Mouse (Mus musculus) CH12.LX (cell line): Measurements from ENCODE around the gene Rmi1. TPM values are rescaled to one million over a fixed set of nuclear protein-coding genes. Genes with fewer than 3 reads are reported as not detected.

Source experiments
- DNase-seq: peaks from one replicate; pipeline ENCODE4 v3.0.0-alpha.2; 2013; ENCODE audit errors: extremely low read depth
- H3K27ac ChIP-seq: 2 replicates; pipeline ENCODE4 v1.5.1; 2012; ENCODE audit warnings: low read depth, mild to moderate bottlenecking, control low read depth, moderate library complexity; ENCODE audit not compliant: insufficient read depth
- H3K27me3 ChIP-seq: replicated peaks from 2 replicates; pipeline ENCODE3; 2012; ENCODE audit warnings: inconsistent platforms
- H3K36me3 ChIP-seq, 2 experiments: replicated peaks in 1 of 2; 2 replicates each; pipeline versions ENCODE3 to v1.6.1; 2012; ENCODE audit warnings: inconsistent platforms in 1 of 2, low read length in 1 of 2, mild to moderate bottlenecking in 1 of 2, mixed read lengths in 1 of 2, moderate library complexity in 1 of 2; ENCODE audit not compliant: control insufficient read depth in 1 of 2, insufficient read depth in 1 of 2
- H3K4me1 ChIP-seq, 2 experiments: 2 replicates each; pipeline ENCODE4 v1.6.1; 2012; ENCODE audit warnings: inconsistent platforms in 1 of 2, moderate library complexity in 1 of 2; ENCODE audit not compliant: insufficient read depth in 2 of 2, control insufficient read depth in 1 of 2
- H3K4me2 ChIP-seq: 2 replicates; pipeline ENCODE4 v1.6.1; 2012; ENCODE audit warnings: low read depth, mild to moderate bottlenecking, control low read depth; ENCODE audit not compliant: poor library complexity, insufficient read depth, severe bottlenecking
- H3K4me3 ChIP-seq, 3 experiments: fragments of 150-350 bp in 1 of 3; sonication (generic) in 1 of 3; replicated peaks in 1 of 3; 2 replicates each; pipeline versions ENCODE3 to v1.5.1; 2011 to 2012; ENCODE audit warnings: low read depth in 2 of 3, low read length in 2 of 3, mild to moderate bottlenecking in 2 of 3, moderate library complexity in 2 of 3, control low read depth in 1 of 3, improper control_type of control experiment in 1 of 3, inconsistent platforms in 1 of 3, mixed read lengths in 1 of 3; ENCODE audit not compliant: poor library complexity in 1 of 3
- H3K79me2 ChIP-seq: replicated peaks from 2 replicates; pipeline ENCODE4 v1.6.1; 2012; ENCODE audit warnings: mild to moderate bottlenecking, moderate library complexity; ENCODE audit not compliant: control insufficient read depth, poor library complexity, insufficient read depth, severe bottlenecking; ENCODE audit errors: extremely low read depth
- H3K9ac ChIP-seq: 2 replicates; pipeline ENCODE4 v1.6.1; 2012; ENCODE audit warnings: low read depth, mild to moderate bottlenecking, control low read depth, moderate library complexity; ENCODE audit not compliant: insufficient read depth
- H3K9me3 ChIP-seq: replicated peaks from 2 replicates; pipeline ENCODE3; 2012; ENCODE audit warnings: low read length, inconsistent platforms, mixed read lengths
- BHLHE40 ChIP-seq: IDR thresholded peaks from 2 replicates; pipeline ENCODE4 v1.6.1; 2011; ENCODE audit warnings: mild to moderate bottlenecking, low read depth, low read length, improper control_type of control experiment
- CHD1 ChIP-seq: IDR thresholded peaks from 2 replicates; pipeline ENCODE4 v1.6.1; 2012; ENCODE audit warnings: low read depth, low read length, improper control_type of control experiment, inconsistent platforms
- CHD2 ChIP-seq: IDR thresholded peaks from 2 replicates; pipeline ENCODE4 v1.6.1; 2011; ENCODE audit warnings: low read length, improper control_type of control experiment
- CTCF ChIP-seq, 2 experiments: IDR thresholded peaks in 1 of 2; conservative IDR thresholded peaks in 1 of 2; 2 replicates each; pipeline ENCODE4 v1.5.1; 2011 to 2012; ENCODE audit warnings: low read depth in 2 of 2, low read length in 2 of 2, improper control_type of control experiment in 1 of 2, inconsistent platforms in 1 of 2, mild to moderate bottlenecking in 1 of 2, moderate library complexity in 1 of 2
- E2F4 ChIP-seq: IDR thresholded peaks from 2 replicates; pipeline ENCODE4 v1.6.1; 2011; ENCODE audit warnings: low read depth, low read length, improper control_type of control experiment; ENCODE audit not compliant: insufficient replicate concordance
- ELF1 ChIP-seq: IDR thresholded peaks from 2 replicates; pipeline ENCODE4 v1.6.1; 2014; ENCODE audit warnings: low read depth, mild to moderate bottlenecking, inconsistent platforms, low read length, improper control_type of control experiment
- EP300 ChIP-seq: IDR thresholded peaks from 2 replicates; pipeline ENCODE4 v1.6.1; 2011; ENCODE audit warnings: low read length, improper control_type of control experiment
- ETS1 ChIP-seq: conservative IDR thresholded peaks from 2 replicates; pipeline ENCODE4 v1.6.1; 2012; ENCODE audit warnings: low read depth, mild to moderate bottlenecking, inconsistent platforms, low read length, improper control_type of control experiment, moderate library complexity
- GABPA ChIP-seq: IDR thresholded peaks from 2 replicates; pipeline ENCODE4 v1.6.1; 2012; ENCODE audit warnings: low read depth, low read length, improper control_type of control experiment, inconsistent platforms; ENCODE audit not compliant: insufficient replicate concordance
- HCFC1 ChIP-seq: IDR thresholded peaks from 2 replicates; pipeline ENCODE4 v1.6.1; 2012; ENCODE audit warnings: low read depth, mild to moderate bottlenecking, inconsistent platforms, low read length, improper control_type of control experiment
- IRF4 ChIP-seq: IDR thresholded peaks from 2 replicates; pipeline ENCODE4 v1.6.1; 2014; ENCODE audit warnings: low read depth, mild to moderate bottlenecking, inconsistent platforms, low read length, improper control_type of control experiment
- JUN ChIP-seq: IDR thresholded peaks from 2 replicates; pipeline ENCODE4 v1.6.1; 2011; ENCODE audit warnings: low read depth, mild to moderate bottlenecking, low read length, improper control_type of control experiment, moderate library complexity; ENCODE audit not compliant: insufficient read depth
- JUND ChIP-seq: conservative IDR thresholded peaks from 2 replicates; pipeline ENCODE4 v1.6.1; 2011; ENCODE audit warnings: low read depth, low read length, improper control_type of control experiment
- MAX ChIP-seq: IDR thresholded peaks from 2 replicates; pipeline ENCODE4 v1.6.1; 2011; ENCODE audit warnings: low read length, improper control_type of control experiment
- MXI1 ChIP-seq: IDR thresholded peaks from 2 replicates; pipeline ENCODE4 v1.6.1; 2011; ENCODE audit warnings: mild to moderate bottlenecking, low read depth, low read length, improper control_type of control experiment
- MYC ChIP-seq: IDR thresholded peaks from 2 replicates; pipeline ENCODE4 v1.6.1; 2011; ENCODE audit warnings: low read depth, mild to moderate bottlenecking, improper control_type of control experiment, low read length
- NELFE ChIP-seq: IDR thresholded peaks from 2 replicates; pipeline ENCODE4 v1.6.1; 2011; ENCODE audit warnings: low read depth, low read length, improper control_type of control experiment
- NRF1 ChIP-seq: IDR thresholded peaks from 2 replicates; pipeline ENCODE4 v1.6.1; 2014; ENCODE audit warnings: low read depth, mild to moderate bottlenecking, inconsistent platforms, low read length, improper control_type of control experiment, moderate library complexity
- PAX5 ChIP-seq: IDR thresholded peaks from 2 replicates; pipeline ENCODE4 v1.6.1; 2012; ENCODE audit warnings: low read length, inconsistent platforms, mixed read lengths
- POLR2A ChIP-seq: IDR thresholded peaks from 2 replicates; pipeline ENCODE4 v1.6.1; 2011; ENCODE audit warnings: low read depth, mild to moderate bottlenecking, improper control_type of control experiment, low read length
- POLR2AphosphoS2 ChIP-seq: IDR thresholded peaks from 2 replicates; pipeline ENCODE4 v1.6.1; 2011; ENCODE audit warnings: low read depth, low read length, improper control_type of control experiment
- RCOR1 ChIP-seq: conservative IDR thresholded peaks from 2 replicates; pipeline ENCODE4 v1.6.1; 2012; ENCODE audit warnings: low read depth, mild to moderate bottlenecking, inconsistent platforms, low read length, improper control_type of control experiment
- SIN3A ChIP-seq: IDR thresholded peaks from 2 replicates; pipeline ENCODE4 v1.6.1; 2012; ENCODE audit warnings: low read length, improper control_type of control experiment, inconsistent platforms
- SMC3 ChIP-seq: IDR thresholded peaks from 2 replicates; pipeline ENCODE4 v1.6.1; 2011; ENCODE audit warnings: low read depth, low read length, improper control_type of control experiment
- TBP ChIP-seq: conservative IDR thresholded peaks from 2 replicates; pipeline ENCODE4 v1.6.1; 2011; ENCODE audit warnings: low read depth, low read length, improper control_type of control experiment
- TCF12 ChIP-seq: IDR thresholded peaks from 2 replicates; pipeline ENCODE4 v1.6.1; 2014; ENCODE audit warnings: low read depth, mild to moderate bottlenecking, inconsistent platforms, low read length, improper control_type of control experiment
- UBTF ChIP-seq: IDR thresholded peaks from 2 replicates; pipeline ENCODE4 v1.6.1; 2012; ENCODE audit warnings: low read depth, mild to moderate bottlenecking, inconsistent platforms, low read length, improper control_type of control experiment, moderate library complexity
- USF1 ChIP-seq: IDR thresholded peaks from 2 replicates; pipeline ENCODE4 v1.6.1; 2014; ENCODE audit warnings: low read depth, mild to moderate bottlenecking, inconsistent platforms, low read length, improper control_type of control experiment
- USF2 ChIP-seq: conservative IDR thresholded peaks from 2 replicates; pipeline ENCODE4 v1.6.1; 2011; ENCODE audit warnings: low read depth, low read length, improper control_type of control experiment
- ZC3H11A ChIP-seq: IDR thresholded peaks from 2 replicates; pipeline ENCODE4 v1.6.1; 2012; ENCODE audit warnings: low read depth, mild to moderate bottlenecking, inconsistent platforms, low read length, improper control_type of control experiment
- ZKSCAN1 ChIP-seq: IDR thresholded peaks from 2 replicates; pipeline ENCODE4 v1.6.1; 2012; ENCODE audit warnings: low read depth, inconsistent platforms, low read length, improper control_type of control experiment, borderline replicate concordance
- ZMIZ1 ChIP-seq: IDR thresholded peaks from 2 replicates; pipeline ENCODE4 v1.6.1; 2012; ENCODE audit warnings: low read depth, mild to moderate bottlenecking, inconsistent platforms, low read length, improper control_type of control experiment
- ZNF384 ChIP-seq: IDR thresholded peaks from 2 replicates; pipeline ENCODE4 v1.6.1; 2012; ENCODE audit warnings: low read depth, low read length, improper control_type of control experiment, inconsistent platforms
- dilution Hi-C: fragments of 300-500 bp; cut with MboI; formaldehyde crosslinking; loops from 2 replicates; pipeline ENCODE4 v1.14.3; 2020; ENCODE audit warnings: low sequenced_read_pairs; ENCODE audit not compliant: extremely low pct_unique_long_range_greater_than_20kb, extremely low pct_ligation_motif_present
- in situ Hi-C: fragments of 300-500 bp; cut with MboI; formaldehyde crosslinking; loops from 3 replicates; pipeline ENCODE4 v1.14.3; 2019; ENCODE audit warnings: low sequenced_read_pairs, low pct_ligation_motif_present, low pct_unique_long_range_greater_than_20kb, mixed read lengths
- polyA plus RNA-seq: library from polyadenylated mRNA; unstranded; fragments of >175 nt; gene quantifications from 2 replicates; pipeline ENCODE4 v1.2.1, GENCODE M21; 2012; ENCODE audit warnings: low read depth; ENCODE audit not compliant: insufficient read length
- total RNA-seq, 2 experiments: library from RNA; depleted of rRNA; stranded (reverse); fragments of 300-350 nt in 1 of 2; fragments of >200 nt in 1 of 2; gene quantifications; 2 replicates each; pipeline ENCODE4 v1.2.3; 2012 to 2014

Gene Rmi1
- total and polyA plus RNA-seq, 3 experiments, result 6.8 to 11.0 (median 8.4) TPM

GRCm38 (mm10) chr13:58443326-58443725, 41.3 kb downstream of the Rmi1 start:
- no peaks in the 10 kb centered on the region for H3K36me3 ChIP-seq

GRCm38 (mm10) chr13:58443787-58444186, 41.7 kb downstream of the Rmi1 start:
- in situ Hi-C loops, result no loop called here
- no peaks in the 10 kb centered on the region for H3K36me3 ChIP-seq
- no peaks in the 10 kb centered on the region for H3K79me2 ChIP-seq
- H3K9me3 ChIP-seq, result peaks cover 3% of the 10 kb centered on the region
- H3K4me3 ChIP-seq, result no peak overlapping the region
- dilution Hi-C loops, result no loop called here
- DNase-seq, result peak; percentile 93
- H3K4me1 ChIP-seq, result peaks cover 3 to 15% of the 10 kb centered on the region in 2 experiments
- peak overlapping the region; percentile 19; the same call in 1 of the 2 replicates for H3K4me2 ChIP-seq
- no peak overlapping the region for H3K27ac ChIP-seq
- peaks cover 73% of the 10 kb centered on the region for H3K27me3 ChIP-seq
- H3K9ac ChIP-seq, result no peak overlapping the region
- TF ChIP-seq SIN3A (no peak), ZNF384 (no peak; the same call in 1 of the 2 replicates), MAX (peak; percentile 62; the same call in 1 of the 2 replicates), HCFC1 (no peak), USF1 (no peak), ZKSCAN1 (no peak), RCOR1 (peak; percentile 88), MXI1 (no peak), PAX5 (no peak), ZMIZ1 (no peak), USF2 (no peak), BHLHE40 (peak; percentile 88), E2F4 (no peak), POLR2AphosphoS2 (no peak), ETS1 (peak; percentile 50), CHD2 (peak; percentile 28; the same call in 1 of the 2 replicates), NRF1 (no peak), CTCF (conservative IDR thresholded peaks at IDR 0.05 in 1 of 2, IDR thresholded peaks at IDR 0.05 in 1 of 2; ENCODE audit: low read depth in 2 of 2, low read length in 2 of 2) (no peak), GABPA (no peak), IRF4 (peak; percentile 91), EP300 (peak; percentile 85), JUND (no peak; the same call in 1 of the 2 replicates), JUN (no peak), MYC (0 out of 2 replicates have a peak, but pooled peaks have one; percentile 41), UBTF (no peak), ZC3H11A (no peak), TBP (no peak), ELF1 (no peak), CHD1 (no peak), NELFE (no peak), POLR2A (no peak), TCF12 (peak; percentile 76), SMC3 (no peak)

More at GRCm38 (mm10) chr13:58443326-58443725, 41.3 kb downstream of the Rmi1 start:
- H3K4me1 ChIP-seq, result peaks cover 3 to 15% of the 10 kb centered on the region in 2 experiments
- dilution Hi-C loops, result no loop called here
- H3K4me3 ChIP-seq, result no peak overlapping the region
- H3K9ac ChIP-seq, result no peak overlapping the region
- peaks cover 3% of the 10 kb centered on the region for H3K9me3 ChIP-seq
- DNase-seq, result peak; percentile 28
- no peaks in the 10 kb centered on the region for H3K79me2 ChIP-seq
- no peak overlapping the region for H3K4me2 ChIP-seq
- peaks cover 72% of the 10 kb centered on the region for H3K27me3 ChIP-seq
- no peak for TF ChIP-seq JUND
- TF ChIP-seq MXI1, result 0 out of 2 replicates have a peak, but pooled peaks have one; percentile 23
- TF ChIP-seq CTCF (conservative IDR thresholded peaks at IDR 0.05 in 1 of 2, IDR thresholded peaks at IDR 0.05 in 1 of 2; ENCODE audit: low read depth in 2 of 2, low read length in 2 of 2), result no peak
- no peak overlapping the region for H3K27ac ChIP-seq
- in situ Hi-C loops, result no loop called here
